Mouse (Mus musculus) hindbrain, embryonic 13.5 days (tissue): ENCODE results near the gene Fam213b. TPM values are rescaled to one million over a fixed set of nuclear protein-coding genes. Genes with fewer than 3 reads are reported as not detected.

ENCODE experiments used
- ATAC-seq: fragments of 200-750 bp; cut with Nextera tagmentation; 2 replicates; pipeline ENCODE4 v1.8.0; 2017; ENCODE audit warnings: moderate TSS enrichment; ENCODE audit not compliant: low FRiP score
- H3K27ac ChIP-seq: fragments of 300-500 bp; sonication (generic); 2 replicates; pipeline ENCODE4 v1.5.1; 2015; ENCODE audit warnings: inconsistent platforms, mild to moderate bottlenecking, moderate library complexity
- H3K27me3 ChIP-seq: fragments of 300-500 bp; sonication (generic); 2 replicates; pipeline ENCODE4 v1.6.1; 2015; ENCODE audit warnings: mild to moderate bottlenecking, inconsistent platforms
- H3K36me3 ChIP-seq: fragments of 300-500 bp; sonication (generic); 2 replicates; pipeline ENCODE4 v1.6.1; 2015; ENCODE audit warnings: mild to moderate bottlenecking, inconsistent platforms
- H3K4me1 ChIP-seq: fragments of 300-500 bp; sonication (generic); replicated peaks from 2 replicates; pipeline ENCODE4 v1.6.1; 2015; ENCODE audit warnings: inconsistent platforms
- H3K4me2 ChIP-seq: fragments of 300-500 bp; sonication (generic); 2 replicates; pipeline ENCODE4 v1.6.1; 2015; ENCODE audit warnings: inconsistent platforms, mild to moderate bottlenecking, moderate library complexity
- H3K4me3 ChIP-seq: fragments of 300-500 bp; sonication (generic); 2 replicates; pipeline ENCODE4 v1.5.1; 2015; ENCODE audit warnings: mild to moderate bottlenecking, inconsistent platforms
- H3K9ac ChIP-seq: fragments of 300-500 bp; sonication (generic); 2 replicates; pipeline ENCODE4 v1.6.1; 2015; ENCODE audit warnings: mild to moderate bottlenecking, inconsistent platforms
- H3K9me3 ChIP-seq: fragments of 300-500 bp; sonication (generic); 2 replicates; pipeline ENCODE4 v1.6.1; 2016; ENCODE audit warnings: inconsistent platforms
- whole genome bisulfite sequencing: fragments of 180-500 bp; shearing (Covaris S2); methylation state at CpG from one replicate; pipeline ENCODE4 v1.1.7; 2015; 5-methylcytosine and 5-hydroxymethylcytosine counted together
- polyA plus RNA-seq: library from polyadenylated mRNA; unstranded; fragments of >200 nt; fragmentation: Nextera tagmentation; extraction: Ambion mirVana; gene quantifications from 2 replicates; pipeline ENCODE4 v1.2.1, GENCODE M21; 2015

Gene Fam213b
- polyA plus RNA-seq, 1 experiment from 2014 or later, result 44.1 TPM

DNA sequence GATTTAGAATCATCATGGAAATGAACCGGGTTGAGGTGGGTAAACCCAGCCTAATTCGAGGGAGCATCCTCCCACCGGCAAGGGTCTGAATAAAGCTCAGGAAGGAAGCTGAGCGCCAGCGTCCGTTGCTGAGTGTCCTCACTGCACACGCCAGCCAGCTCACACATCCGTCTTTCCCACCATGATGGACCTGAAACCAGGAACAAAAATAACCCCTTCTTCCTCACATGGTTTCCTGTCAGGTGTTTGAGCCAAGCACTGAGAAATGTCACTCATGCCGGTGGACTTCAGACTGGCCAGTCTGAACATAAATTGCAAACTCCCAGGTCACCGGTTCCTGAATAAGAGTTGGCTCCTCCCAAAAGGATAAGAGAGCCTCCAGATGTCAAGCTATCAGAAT lies 16.4 kb upstream of the Fam213b start:
- no peak for ATAC-seq
- WGBS, result 85% methylated on average over 10 of the region's 10 CpGs
- no peak overlapping the region for H3K27ac ChIP-seq

DNA sequence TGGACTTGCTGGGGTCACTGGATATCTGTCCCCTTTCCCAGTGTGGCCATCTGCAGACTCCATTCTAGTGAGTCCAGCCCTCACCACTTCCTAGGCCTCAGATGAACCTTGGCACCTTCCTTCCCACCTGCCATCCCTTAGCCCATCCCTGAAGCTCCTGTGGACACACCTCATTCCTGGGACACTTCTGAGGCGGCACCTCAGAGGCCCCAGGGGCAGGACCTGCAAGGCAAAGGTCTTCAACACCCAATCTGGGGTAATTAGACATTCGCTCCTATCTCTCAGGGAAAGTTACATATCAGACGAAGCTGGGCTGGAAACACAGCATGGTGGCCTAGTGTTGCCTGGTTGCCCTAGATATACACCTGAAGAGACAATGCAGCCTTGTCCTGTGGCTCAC lies 15.8 kb upstream of the Fam213b start:
- Histone ChIP-seq H3K9me3 (no peaks in the 10 kb centered on the region), H3K36me3 (no peaks in the 10 kb centered on the region), H3K27me3 (no peaks in the 10 kb centered on the region), H3K4me3 (no peak overlapping the region), H3K27ac (no peak overlapping the region), H3K4me2 (no peak overlapping the region), H3K4me1 (0 out of 2 replicates have a peak, but pooled peaks cover 6% of the 10 kb centered on the region), H3K9ac (no peak overlapping the region)
- ATAC-seq, result no peak
- WGBS, result 92% methylated on average over 3 of the region's 3 CpGs

More for the DNA sequence above, 16.4 kb upstream of the Fam213b start:
- no peak overlapping the region for H3K4me2 ChIP-seq
- no peaks in the 10 kb centered on the region for H3K27me3 ChIP-seq
- no peak overlapping the region for H3K4me3 ChIP-seq
- H3K9me3 ChIP-seq, result no peaks in the 10 kb centered on the region
- no peak overlapping the region for H3K9ac ChIP-seq
- H3K4me1 ChIP-seq, result 0 out of 2 replicates have a peak, but pooled peaks cover 6% of the 10 kb centered on the region
- no peaks in the 10 kb centered on the region for H3K36me3 ChIP-seq

DNA sequence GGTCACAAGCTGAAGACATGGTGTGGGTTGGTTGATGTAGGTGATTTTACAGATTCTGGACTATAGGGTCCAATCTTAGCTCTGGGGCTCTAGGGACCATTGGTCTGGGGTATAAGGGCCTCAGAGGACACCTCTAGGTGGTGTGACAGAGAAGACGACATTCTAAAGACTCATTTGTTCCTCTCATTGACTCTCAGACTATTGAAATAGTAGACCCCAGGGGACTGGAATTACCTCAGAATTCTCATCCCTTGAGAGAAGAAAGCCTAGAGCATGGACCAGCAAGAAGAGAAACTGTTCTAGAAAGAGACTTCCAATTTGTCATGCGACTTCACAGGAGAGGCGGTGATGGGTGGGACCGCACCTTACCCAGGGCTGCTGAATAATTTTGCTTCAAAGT lies 15.3 kb upstream of the Fam213b start:
- Histone ChIP-seq H3K4me3 (no peak overlapping the region), H3K9me3 (no peaks in the 10 kb centered on the region), H3K36me3 (no peaks in the 10 kb centered on the region), H3K4me2 (no peak overlapping the region), H3K9ac (no peak overlapping the region), H3K27ac (no peak overlapping the region), H3K4me1 (0 out of 2 replicates have a peak, but pooled peaks cover 6% of the 10 kb centered on the region), H3K27me3 (no peaks in the 10 kb centered on the region)
- whole genome bisulfite sequencing, result 92% methylated on average over 4 of the region's 4 CpGs
- ATAC-seq, result no peak

DNA sequence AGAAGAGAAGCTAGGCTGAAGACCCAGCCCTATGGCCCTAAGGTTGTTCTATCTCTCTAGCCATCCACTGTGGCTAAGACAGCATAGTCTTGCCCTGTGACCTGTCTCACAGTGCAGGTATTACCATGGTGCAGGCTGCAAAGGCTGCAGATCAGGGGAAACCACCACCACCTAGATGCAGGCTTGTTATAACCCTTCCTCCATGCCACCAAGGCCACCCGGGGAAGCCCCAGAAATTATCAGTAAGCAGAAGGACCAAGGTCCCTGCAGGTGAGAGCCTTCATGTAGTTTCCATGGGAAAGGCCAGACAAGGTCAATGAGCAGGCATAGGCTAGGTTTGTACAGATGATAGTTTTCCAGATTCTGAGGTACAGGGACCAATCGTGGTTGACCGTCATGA lies 14.9 kb upstream of the Fam213b start:
- Histone ChIP-seq H3K4me2 (no peak overlapping the region), H3K27ac (no peak overlapping the region), H3K27me3 (no peaks in the 10 kb centered on the region), H3K9me3 (no peaks in the 10 kb centered on the region), H3K4me1 (0 out of 2 replicates have a peak, but pooled peaks cover 6% of the 10 kb centered on the region), H3K9ac (no peak overlapping the region), H3K4me3 (no peak overlapping the region), H3K36me3 (no peaks in the 10 kb centered on the region)
- no peak for ATAC-seq
- WGBS, result 97% methylated on average over 3 of the region's 3 CpGs

DNA sequence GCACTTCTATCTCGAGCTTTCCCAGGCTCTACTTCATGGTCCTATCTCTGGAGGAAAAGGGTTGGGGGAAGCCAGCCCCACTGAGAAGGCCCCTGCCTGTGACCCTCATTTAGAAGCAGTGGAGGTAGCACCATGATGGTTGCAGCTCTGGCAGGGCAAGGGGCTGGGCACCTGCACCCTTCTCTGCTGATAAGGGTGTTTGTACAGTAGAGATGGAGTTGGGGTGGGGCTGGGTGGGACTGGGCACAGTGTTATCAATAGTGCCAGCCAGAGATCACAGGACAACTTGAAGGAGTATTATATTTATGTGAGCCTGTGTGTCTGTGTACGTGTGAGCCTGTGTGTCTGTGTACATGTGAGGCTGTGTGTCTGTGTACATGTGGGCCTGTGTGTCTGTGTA lies 12.7 kb upstream of the Fam213b start:
- no peak overlapping the region for H3K4me3 ChIP-seq

DNA sequence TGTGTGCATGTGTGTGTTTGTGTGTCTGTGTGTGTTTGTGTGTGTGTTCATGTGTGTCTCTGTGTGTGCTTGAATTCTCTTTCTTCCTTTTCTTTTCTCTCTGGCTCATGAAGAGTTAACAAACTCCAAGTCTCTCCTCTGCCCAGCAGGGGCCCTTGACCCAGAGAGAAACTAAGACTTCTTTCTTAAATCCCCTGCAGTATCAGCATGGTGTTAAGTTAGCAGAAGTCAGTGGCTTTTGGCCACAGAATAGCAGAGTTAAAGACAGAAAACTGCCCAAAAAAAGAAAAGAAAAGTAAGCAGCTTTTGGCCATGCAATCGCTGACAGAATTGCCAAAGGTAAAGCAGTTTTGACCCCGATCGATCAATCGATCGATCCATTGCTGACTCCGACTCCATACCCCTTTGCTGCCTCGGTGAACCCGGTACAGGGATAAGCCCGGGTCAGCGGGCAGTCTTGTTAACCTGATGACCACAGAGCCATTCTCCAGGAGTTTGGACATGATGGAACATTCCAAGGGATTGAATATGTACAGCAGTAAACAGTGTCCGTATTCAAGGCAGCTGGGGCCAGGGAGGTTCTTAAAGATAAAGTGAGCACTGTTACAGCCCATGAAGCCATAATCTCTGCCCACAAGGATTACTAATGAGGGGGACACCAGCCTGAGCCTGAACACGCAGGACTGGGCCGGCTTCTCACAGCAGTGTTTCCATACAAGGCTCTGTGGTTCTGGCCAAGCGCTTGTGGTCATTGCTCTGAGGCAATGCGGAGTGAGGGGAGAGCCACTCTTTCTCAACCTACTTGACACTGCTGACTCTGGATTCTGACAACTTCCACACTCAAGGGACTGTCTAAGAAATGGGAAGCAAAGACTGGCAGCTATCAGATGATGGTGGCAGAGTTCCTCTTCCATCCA lies 11.9 kb upstream of the Fam213b start:
- no peak for ATAC-seq
- Histone ChIP-seq H3K9ac (no peak overlapping the region), H3K4me2 (no peak overlapping the region), H3K27me3 (no peaks in the 10 kb centered on the region), H3K4me1 (peaks cover 10% of the 10 kb centered on the region; the same call in 1 of the 2 replicates), H3K36me3 (no peaks in the 10 kb centered on the region), H3K27ac (no peak overlapping the region), H3K4me3 (no peak overlapping the region), H3K9me3 (no peaks in the 10 kb centered on the region)
- 19% methylated on average over 15 of the region's 15 CpGs for WGBS

More for the DNA sequence above, 12.7 kb upstream of the Fam213b start:
- no peak overlapping the region for H3K9ac ChIP-seq
- H3K27me3 ChIP-seq, result no peaks in the 10 kb centered on the region
- H3K27ac ChIP-seq, result no peak overlapping the region
- ATAC-seq, result no peak
- WGBS, result 79% methylated on average over 2 of the region's 2 CpGs
- H3K36me3 ChIP-seq, result no peaks in the 10 kb centered on the region
- H3K9me3 ChIP-seq, result no peaks in the 10 kb centered on the region
- H3K4me1 ChIP-seq, result peaks cover 10% of the 10 kb centered on the region; the same call in 1 of the 2 replicates
- H3K4me2 ChIP-seq, result no peak overlapping the region

DNA sequence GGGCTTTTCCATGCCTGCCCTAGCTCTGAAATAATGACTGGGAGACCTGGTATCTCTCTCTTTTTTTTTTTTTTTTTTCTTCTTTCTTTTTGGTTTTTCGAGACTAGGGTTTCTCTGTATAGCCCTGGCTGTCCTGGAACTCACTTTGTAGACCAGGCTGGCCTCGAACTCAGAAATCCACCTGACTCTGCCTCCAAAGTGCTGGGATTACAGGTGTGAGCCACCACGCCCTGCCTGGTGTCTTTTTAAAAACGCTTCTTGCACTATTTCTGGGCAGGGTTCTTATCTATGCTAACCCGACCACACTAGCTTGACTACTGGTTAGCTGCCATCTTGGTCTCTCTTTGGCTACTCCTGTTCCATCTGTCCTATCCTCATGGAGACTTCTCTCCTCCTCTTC lies 9.6 kb upstream of the Fam213b start:
- 95% methylated on average over 5 of the region's 5 CpGs for WGBS
- peaks cover 6% of the 10 kb centered on the region; the same call in 1 of the 2 replicates for H3K27me3 ChIP-seq

DNA sequence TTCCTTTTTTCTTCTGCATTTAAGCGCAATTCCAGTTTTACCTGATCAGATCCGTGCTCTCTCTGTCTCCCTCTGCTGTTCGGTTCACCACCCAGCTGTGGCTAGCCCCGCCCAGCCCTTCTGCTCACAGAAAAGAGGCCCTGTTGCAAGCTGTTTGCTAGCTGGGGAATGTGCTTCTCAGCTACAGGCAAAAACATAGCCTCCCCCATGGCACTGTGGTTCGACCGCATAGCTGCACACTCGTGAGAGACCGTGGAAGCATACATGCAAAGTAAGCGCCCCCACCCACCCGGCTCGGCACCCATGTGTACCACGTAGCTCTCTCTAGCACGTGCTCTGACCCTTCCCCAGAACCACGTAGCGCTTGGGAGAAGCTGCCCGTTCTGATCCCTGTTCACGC lies 8.9 kb upstream of the Fam213b start:
- Histone ChIP-seq H3K9ac (no peak overlapping the region), H3K27me3 (peaks cover 11% of the 10 kb centered on the region; the same call in 1 of the 2 replicates), H3K36me3 (no peaks in the 10 kb centered on the region), H3K4me3 (no peak overlapping the region), H3K4me2 (0 out of 2 replicates have a peak overlapping the region, but pooled peaks have one; percentile 6), H3K27ac (no peak overlapping the region), H3K9me3 (no peaks in the 10 kb centered on the region), H3K4me1 (peaks cover 19% of the 10 kb centered on the region; the same call in 1 of the 2 replicates)
- peak; percentile 75; the same call in 1 of the 2 replicates for ATAC-seq
- WGBS, result 48% methylated on average over 17 of the region's 17 CpGs

More for the DNA sequence above, 9.6 kb upstream of the Fam213b start:
- no peak overlapping the region for H3K9ac ChIP-seq
- H3K27ac ChIP-seq, result no peak overlapping the region
- peaks cover 19% of the 10 kb centered on the region; the same call in 1 of the 2 replicates for H3K4me1 ChIP-seq
- no peak for ATAC-seq
- no peak overlapping the region for H3K4me3 ChIP-seq
- H3K36me3 ChIP-seq, result no peaks in the 10 kb centered on the region
- no peaks in the 10 kb centered on the region for H3K9me3 ChIP-seq
- no peak overlapping the region for H3K4me2 ChIP-seq

DNA sequence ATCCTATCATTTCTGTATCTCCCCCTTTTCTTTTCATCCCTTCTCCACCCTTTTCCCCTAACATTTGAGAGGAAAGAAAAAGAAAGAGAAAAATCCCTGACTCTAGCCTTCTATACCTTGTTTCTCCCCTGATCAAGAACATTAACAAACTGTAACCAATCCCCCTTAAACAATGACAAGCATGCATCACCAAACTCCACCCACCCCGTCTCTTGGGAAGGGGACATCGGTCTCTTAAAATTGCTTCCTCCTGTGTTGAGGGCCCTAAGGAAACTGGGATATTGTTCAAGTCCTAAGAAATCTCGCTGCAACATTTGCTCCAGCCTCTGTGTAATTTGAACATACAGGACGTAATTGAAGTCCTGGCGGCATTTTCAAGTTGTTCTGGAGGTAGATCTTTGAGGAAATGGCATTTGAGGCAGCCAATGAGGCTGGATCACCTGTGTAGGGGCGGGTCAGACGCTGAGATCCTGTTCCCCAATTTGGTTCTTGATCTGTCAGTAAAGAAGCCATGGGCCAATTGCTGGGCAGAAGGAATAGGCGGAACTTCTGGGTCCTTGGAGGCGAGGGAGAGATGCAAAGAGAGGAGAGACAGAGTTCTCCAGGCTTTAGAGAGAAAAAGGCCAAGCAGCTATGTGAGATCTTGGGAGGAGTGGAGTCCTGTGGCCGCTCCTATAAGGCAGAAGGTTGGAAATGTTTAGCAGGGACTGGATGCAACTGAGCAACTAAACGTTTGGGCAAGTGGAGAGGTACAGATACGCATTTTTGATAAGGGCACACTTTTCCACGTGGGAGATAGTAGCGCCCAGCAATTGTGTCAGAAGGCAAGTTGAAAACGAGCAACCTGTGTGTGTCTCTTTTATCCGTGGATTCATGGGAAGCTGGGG lies 5.5 kb upstream of the Fam213b start:
- WGBS, result 3% methylated on average over 16 of the region's 16 CpGs
- Histone ChIP-seq H3K4me1 (peaks cover 13% of the 10 kb centered on the region; the same call in 1 of the 2 replicates), H3K9me3 (no peaks in the 10 kb centered on the region), H3K27me3 (peaks cover 22% of the 10 kb centered on the region; the same call in 1 of the 2 replicates), H3K4me3 (peak overlapping the region; percentile 35), H3K9ac (peak overlapping the region; percentile 55; the same call in 1 of the 2 replicates), H3K36me3 (no peaks in the 10 kb centered on the region), H3K4me2 (peak overlapping the region; percentile 56), H3K27ac (no peak overlapping the region)
- ATAC-seq, result peak; percentile 87

DNA sequence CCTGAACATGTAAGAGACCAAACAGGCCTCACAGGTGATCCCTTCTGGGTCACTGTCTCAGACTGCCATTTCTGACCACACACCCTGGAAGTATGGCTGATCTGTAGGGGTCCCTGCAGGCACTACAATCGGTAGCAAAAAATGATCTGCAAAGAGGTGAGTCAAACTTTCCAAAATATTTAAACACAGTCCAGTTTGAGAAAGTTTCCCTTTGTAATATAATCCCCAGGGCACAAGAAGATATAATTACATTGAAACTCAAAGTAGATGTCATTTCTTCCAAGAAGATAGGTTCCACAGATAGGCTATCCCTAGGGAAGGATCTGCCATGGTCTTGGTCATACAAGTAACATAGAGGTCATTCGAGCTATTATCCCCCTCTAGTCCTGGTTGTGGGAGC lies 3.4 kb upstream of the Fam213b start:
- peaks cover 22% of the 10 kb centered on the region; the same call in 1 of the 2 replicates for H3K27me3 ChIP-seq
- no peak overlapping the region for H3K4me2 ChIP-seq
- ATAC-seq, result no peak
- no peak overlapping the region for H3K27ac ChIP-seq
- H3K9ac ChIP-seq, result no peak overlapping the region
- 94% methylated on average over 2 of the region's 2 CpGs for WGBS
- no peaks in the 10 kb centered on the region for H3K9me3 ChIP-seq
- H3K36me3 ChIP-seq, result no peaks in the 10 kb centered on the region
- no peak overlapping the region for H3K4me3 ChIP-seq
- H3K4me1 ChIP-seq, result peaks cover 22% of the 10 kb centered on the region

DNA sequence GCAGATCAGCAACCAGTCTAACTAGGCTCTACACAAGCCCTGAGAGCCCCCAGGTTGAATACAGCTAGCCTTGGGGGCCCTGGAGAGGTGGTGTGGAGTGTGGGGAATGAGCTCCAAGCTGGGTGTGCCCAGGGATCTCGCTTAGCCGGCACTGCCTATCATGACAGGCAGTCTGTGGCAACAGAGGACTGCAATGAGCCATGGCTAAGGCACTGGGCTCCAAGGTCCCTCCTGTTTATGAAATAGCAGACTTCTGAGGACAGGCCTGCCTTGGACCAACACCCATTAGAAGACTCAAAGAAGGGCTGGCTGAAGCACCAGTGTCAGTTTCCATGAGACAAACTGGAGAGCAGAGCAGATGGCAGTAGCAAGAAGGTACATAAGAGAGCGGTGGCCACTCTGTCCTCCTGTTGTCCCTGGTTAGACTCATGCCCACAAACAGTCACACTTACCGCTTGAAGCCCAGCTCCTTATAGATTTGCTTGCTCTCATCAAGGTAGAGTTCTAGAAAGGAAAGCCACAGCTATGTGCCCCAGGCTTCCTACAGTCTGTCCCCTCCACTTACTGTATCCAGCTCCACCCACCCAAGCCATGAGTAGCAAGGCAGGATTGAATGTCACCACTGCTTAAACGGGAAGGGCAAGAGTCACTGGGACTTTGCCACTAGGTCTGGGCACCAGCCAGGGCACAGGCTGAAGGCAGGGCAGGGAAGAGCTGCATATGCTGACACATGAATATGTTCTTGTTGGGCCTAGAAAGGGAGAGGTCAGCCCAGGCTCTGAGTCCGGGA lies 1.1 kb downstream of the Fam213b start:
- H3K4me2 ChIP-seq, result peak overlapping the region; percentile 76
- H3K9me3 ChIP-seq, result no peaks in the 10 kb centered on the region
- no peaks in the 10 kb centered on the region; the same call in 1 of the 2 replicates for H3K36me3 ChIP-seq
- 73% methylated on average over 6 of the region's 6 CpGs for WGBS
- H3K9ac ChIP-seq, result peak overlapping the region; percentile 83
- no peak for ATAC-seq
- H3K4me1 ChIP-seq, result peaks cover 22% of the 10 kb centered on the region
- H3K4me3 ChIP-seq, result peak overlapping the region; percentile 54
- peaks cover 11% of the 10 kb centered on the region; the same call in 1 of the 2 replicates for H3K27me3 ChIP-seq
- H3K27ac ChIP-seq, result peak overlapping the region; percentile 61; the same call in 1 of the 2 replicates
